Mouse (Mus musculus) bone marrow macrophage, adult 2 months (primary cell): ENCODE measurements at regions not wholly inside any gene's neighbourhood (a gene's known extent, or its start where the extent isn't known, plus 50 kb on each side); places are given as distances from the start of the nearest gene placed in this dataset.

Experiments
- CTCF ChIP-seq: IDR thresholded peaks from 2 replicates; pipeline ENCODE4 v1.5.1; 2012; ENCODE audit warnings: low read depth, mild to moderate bottlenecking, low read length, moderate library complexity
- POLR2A ChIP-seq: IDR thresholded peaks from 2 replicates; pipeline ENCODE4 v1.6.1; 2012; ENCODE audit warnings: mild to moderate bottlenecking, low read depth, low read length, borderline replicate concordance

- TF ChIP-seq CTCF (no peak), POLR2A (no peak)
These were observed 230.9 kb upstream of the Tank start for GRCm38 (mm10) chr2:61347451-61347850.
